Mouse (Mus musculus) small intestine, adult 2 months (tissue): Measurements from ENCODE around the gene Armh2.

Experiments used
- CTCF ChIP-seq: fragments of 200-500 bp; IDR thresholded peaks from 2 replicates; pipeline ENCODE4 v1.5.1; 2012; ENCODE audit warnings: low read depth, mild to moderate bottlenecking, control low read depth, inconsistent platforms, low read length, moderate library complexity, mixed read lengths; ENCODE audit not compliant: insufficient replicate concordance, insufficient read length; ENCODE audit errors: extremely low read depth
- POLR2A ChIP-seq: fragments of 200-500 bp; IDR thresholded peaks from 2 replicates; pipeline ENCODE4 v1.6.1; 2012; ENCODE audit warnings: low read depth, mild to moderate bottlenecking, control low read depth, inconsistent platforms, low read length, moderate library complexity

DNA sequence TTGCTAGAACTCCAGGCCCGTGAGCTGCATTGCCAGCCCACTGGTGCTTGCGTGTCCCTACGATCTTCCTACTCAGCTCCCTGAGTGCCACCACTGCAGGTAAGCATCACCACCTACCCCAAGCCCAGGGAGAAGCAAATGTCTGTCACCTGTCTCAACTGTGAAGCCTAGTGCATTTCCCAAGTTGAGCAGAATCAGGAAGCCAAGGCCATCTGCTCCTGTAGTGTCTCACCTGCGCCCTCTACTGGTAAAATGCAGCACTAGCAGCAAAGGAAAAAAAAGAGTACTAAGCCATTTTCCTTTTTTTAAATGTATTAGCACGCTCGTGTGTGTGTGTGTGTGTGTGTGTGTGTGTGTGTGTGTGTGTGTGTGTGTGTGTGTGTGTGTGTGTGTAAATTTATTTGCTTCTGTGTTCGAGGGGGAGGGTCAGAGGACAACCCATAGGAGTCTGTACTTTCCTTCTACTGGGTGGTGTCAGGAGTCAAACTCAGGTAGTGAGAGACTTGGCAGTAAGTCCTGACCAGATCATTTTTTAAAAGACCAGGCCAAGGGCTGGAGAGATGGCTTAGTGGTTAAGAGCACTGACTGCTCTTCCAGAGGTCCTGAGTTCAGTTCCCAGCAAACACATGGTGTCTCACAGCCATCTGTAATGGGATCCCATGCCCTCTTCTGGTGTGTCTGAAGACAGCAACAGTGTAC lies 35.3 kb downstream of the Armh2 start:
- TF ChIP-seq CTCF (peak; percentile 76; the same call in 1 of the 2 replicates), POLR2A (no peak)
